Mouse (Mus musculus): ENCODE results near the gene Nkain2. TPM values are rescaled to one million over a fixed set of nuclear protein-coding genes. Genes with fewer than 3 reads are reported as not detected.

The Nkain2 gene
- polyA plus RNA-seq, 1 experiment from 2014 or later: 0.87 TPM

- 84% methylated on average over 1 of the region's 1 CpGs for WGBS
- Histone ChIP-seq H3K9me3 (ENCODE audit: control insufficient read depth, low read length) (no peaks in the 10 kb centered on the region), H3K27ac (replicated peaks) (no peak overlapping the region), H3K9ac (ENCODE audit: low read length) (no peak overlapping the region), H3K4me3 (ENCODE audit: low read depth, low read length) (no peak overlapping the region), H3K36me3 (ENCODE audit: control insufficient read depth, insufficient read depth, low read length) (no peaks in the 10 kb centered on the region), H3K4me2 (replicated peaks; ENCODE audit: low read depth) (no peak overlapping the region), H3K27me3 (ENCODE audit: control insufficient read depth, insufficient read depth, low read length) (no peaks in the 10 kb centered on the region), H3K4me1 (replicated peaks; ENCODE audit: control insufficient read depth, insufficient read depth) (no peaks in the 10 kb centered on the region)
- ATAC-seq (ENCODE audit: low FRiP score, low TSS enrichment) (no peak), DNase-seq (ENCODE audit: low spot score) (no peak)
- no peak for TF ChIP-seq EP300 (optimal IDR thresholded peaks at IDR 0.05)
- no peak for TF ChIP-seq CTCF (IDR thresholded peaks at IDR 0.05; ENCODE audit: low read depth)
Measured at GRCm38 (mm10) chr10:31868275-31868674, 1022.0 kb downstream of the Nkain2 start.

GRCm38 (mm10) chr10:31827041-31827440 is 1063.2 kb downstream of the Nkain2 start:
- no peak for DNase-seq (ENCODE audit: low spot score)
- Histone ChIP-seq H3K4me1 (replicated peaks; ENCODE audit: control insufficient read depth, insufficient read depth) (no peaks in the 10 kb centered on the region), H3K27me3 (ENCODE audit: control insufficient read depth, insufficient read depth, low read length) (no peaks in the 10 kb centered on the region), H3K36me3 (ENCODE audit: control insufficient read depth, insufficient read depth, low read length) (no peaks in the 10 kb centered on the region), H3K27ac (replicated peaks) (no peak overlapping the region), H3K4me2 (replicated peaks; ENCODE audit: low read depth) (no peak overlapping the region), H3K4me3 (ENCODE audit: low read depth, low read length) (no peak overlapping the region), H3K9me3 (ENCODE audit: control insufficient read depth, low read length) (no peaks in the 10 kb centered on the region), H3K9ac (ENCODE audit: low read length) (no peak overlapping the region)
- TF ChIP-seq CTCF (IDR thresholded peaks at IDR 0.05; ENCODE audit: low read depth) (no peak), EP300 (optimal IDR thresholded peaks at IDR 0.05) (no peak)
- WGBS: 78% methylated on average over 1 of the region's 1 CpGs
- no peak for ATAC-seq (ENCODE audit: low FRiP score, low TSS enrichment)

- Histone ChIP-seq H3K4me1 (replicated peaks; ENCODE audit: control insufficient read depth, insufficient read depth) (no peaks in the 10 kb centered on the region), H3K27ac (replicated peaks) (no peak overlapping the region), H3K9me3 (ENCODE audit: control insufficient read depth, low read length) (no peaks in the 10 kb centered on the region), H3K36me3 (ENCODE audit: control insufficient read depth, insufficient read depth, low read length) (no peaks in the 10 kb centered on the region), H3K9ac (ENCODE audit: low read length) (no peak overlapping the region), H3K4me3 (ENCODE audit: low read depth, low read length) (no peak overlapping the region), H3K4me2 (replicated peaks; ENCODE audit: low read depth) (no peak overlapping the region), H3K27me3 (ENCODE audit: control insufficient read depth, insufficient read depth, low read length) (no peaks in the 10 kb centered on the region)
- ATAC-seq (ENCODE audit: low FRiP score, low TSS enrichment): no peak
- no peak for DNase-seq (ENCODE audit: low spot score)
- TF ChIP-seq EP300 (optimal IDR thresholded peaks at IDR 0.05) (no peak), CTCF (IDR thresholded peaks at IDR 0.05; ENCODE audit: low read depth) (no peak)
- 54% methylated on average over 3 of the region's 3 CpGs for WGBS
Measured at GRCm38 (mm10) chr10:31812543-31812942, 1077.7 kb downstream of the Nkain2 start.

- Histone ChIP-seq H3K4me3 (ENCODE audit: low read depth, low read length) (no peak overlapping the region), H3K4me1 (replicated peaks; ENCODE audit: control insufficient read depth, insufficient read depth) (no peaks in the 10 kb centered on the region), H3K27me3 (ENCODE audit: control insufficient read depth, insufficient read depth, low read length) (no peaks in the 10 kb centered on the region), H3K27ac (replicated peaks) (no peak overlapping the region), H3K4me2 (replicated peaks; ENCODE audit: low read depth) (no peak overlapping the region), H3K9me3 (ENCODE audit: control insufficient read depth, low read length) (no peaks in the 10 kb centered on the region), H3K36me3 (ENCODE audit: control insufficient read depth, insufficient read depth, low read length) (no peaks in the 10 kb centered on the region), H3K9ac (ENCODE audit: low read length) (no peak overlapping the region)
- TF ChIP-seq CTCF (IDR thresholded peaks at IDR 0.05; ENCODE audit: low read depth): peak; percentile 96
- no peak for TF ChIP-seq EP300 (optimal IDR thresholded peaks at IDR 0.05)
- peak; percentile 66 for ATAC-seq (ENCODE audit: low FRiP score, low TSS enrichment)
- 16% methylated on average over 5 of the region's 5 CpGs for WGBS
- peak; percentile 76 for DNase-seq (ENCODE audit: low spot score)
Measured at GRCm38 (mm10) chr10:31742443-31743057, 1147.7 kb downstream of the Nkain2 start.

GRCm38 (mm10) chr10:31728036-31728435 is 1162.2 kb downstream of the Nkain2 start:
- Histone ChIP-seq H3K27me3 (ENCODE audit: control insufficient read depth, insufficient read depth, low read length) (no peaks in the 10 kb centered on the region), H3K9ac (ENCODE audit: low read length) (no peak overlapping the region), H3K4me3 (ENCODE audit: low read depth, low read length) (no peak overlapping the region), H3K9me3 (ENCODE audit: control insufficient read depth, low read length) (no peaks in the 10 kb centered on the region), H3K4me2 (replicated peaks; ENCODE audit: low read depth) (no peak overlapping the region), H3K27ac (replicated peaks) (no peak overlapping the region), H3K36me3 (ENCODE audit: control insufficient read depth, insufficient read depth, low read length) (no peaks in the 10 kb centered on the region), H3K4me1 (replicated peaks; ENCODE audit: control insufficient read depth, insufficient read depth) (no peaks in the 10 kb centered on the region)
- DNase-seq (ENCODE audit: low spot score): no peak
- ATAC-seq (ENCODE audit: low FRiP score, low TSS enrichment): no peak
- TF ChIP-seq EP300 (optimal IDR thresholded peaks at IDR 0.05): no peak
- no peak for TF ChIP-seq CTCF (IDR thresholded peaks at IDR 0.05; ENCODE audit: low read depth)

GRCm38 (mm10) chr10:31647270-31647669 is 1243.0 kb downstream of the Nkain2 start:
- H3K4me3 ChIP-seq (ENCODE audit: low read depth, low read length): no peak overlapping the region
- no peaks in the 10 kb centered on the region for H3K27me3 ChIP-seq (ENCODE audit: control insufficient read depth, insufficient read depth, low read length)
- no peaks in the 10 kb centered on the region for H3K4me1 ChIP-seq (replicated peaks; ENCODE audit: control insufficient read depth, insufficient read depth)
- H3K9ac ChIP-seq (ENCODE audit: low read length): no peak overlapping the region
- DNase-seq (ENCODE audit: low spot score) (no peak), ATAC-seq (ENCODE audit: low FRiP score, low TSS enrichment) (no peak)
- no peaks in the 10 kb centered on the region for H3K9me3 ChIP-seq (ENCODE audit: control insufficient read depth, low read length)
- no peaks in the 10 kb centered on the region for H3K36me3 ChIP-seq (ENCODE audit: control insufficient read depth, insufficient read depth, low read length)
- no peak for TF ChIP-seq CTCF (IDR thresholded peaks at IDR 0.05; ENCODE audit: low read depth)
- no peak for TF ChIP-seq EP300 (optimal IDR thresholded peaks at IDR 0.05)
- H3K4me2 ChIP-seq (replicated peaks; ENCODE audit: low read depth): no peak overlapping the region
- no peak overlapping the region for H3K27ac ChIP-seq (replicated peaks)
- 76% methylated on average over 3 of the region's 3 CpGs for WGBS
